Mouse (Mus musculus): ENCODE measurements around the gene Lrrc8d.

- TF ChIP-seq CTCF (IDR thresholded peaks at IDR 0.05; ENCODE audit: insufficient read depth, low read length) = no peak
- TF ChIP-seq POLR2A (IDR thresholded peaks at IDR 0.05; ENCODE audit: borderline replicate concordance, extremely low read depth, low read depth, low read length) = no peak
These were observed 27.4 kb upstream of the Lrrc8d start for GRCm38 (mm10) chr5:105672332-105672731.
